Mouse (Mus musculus) liver, embryonic 11.5 days (tissue): ENCODE measurements around the gene Ahnak2. TPM values are rescaled to one million over a fixed set of nuclear protein-coding genes. Genes with fewer than 3 reads are reported as not detected.

Source experiments
- ATAC-seq: fragments of 200-750 bp; cut with Nextera tagmentation; replicated peaks from 2 replicates; pipeline ENCODE4 v1.8.0; 2017; ENCODE audit warnings: moderate number of reproducible peaks, mild to moderate bottlenecking, moderate TSS enrichment, moderate library complexity; ENCODE audit not compliant: low FRiP score
- DNase-seq: peaks from one replicate; pipeline ENCODE4 v3.0.0-alpha.2; 2017; ENCODE audit warnings: low spot score
- H3K27ac ChIP-seq: fragments of 300-500 bp; sonication (generic); 2 replicates; pipeline ENCODE4 v1.5.1; 2014; ENCODE audit warnings: mild to moderate bottlenecking, low read depth, low read length, control low read depth
- H3K27me3 ChIP-seq: fragments of 300-500 bp; sonication (generic); replicated peaks from 2 replicates; pipeline ENCODE4 v1.6.1; 2014; ENCODE audit warnings: low read length, mixed read lengths; ENCODE audit not compliant: control insufficient read depth, insufficient read depth
- H3K36me3 ChIP-seq: fragments of 300-500 bp; sonication (generic); 2 replicates; pipeline ENCODE4 v1.6.1; 2014; ENCODE audit warnings: mild to moderate bottlenecking, low read length, moderate library complexity, mixed read lengths; ENCODE audit not compliant: control insufficient read depth, insufficient read depth
- H3K4me1 ChIP-seq: fragments of 300-500 bp; sonication (generic); replicated peaks from 2 replicates; pipeline ENCODE4 v1.6.1; 2014; ENCODE audit warnings: low read length, mixed read lengths; ENCODE audit not compliant: control insufficient read depth, insufficient read depth
- H3K4me2 ChIP-seq: fragments of 300-500 bp; sonication (generic); 2 replicates; pipeline ENCODE4 v1.6.1; 2014; ENCODE audit warnings: mild to moderate bottlenecking, control low read depth, moderate library complexity
- H3K4me3 ChIP-seq: fragments of 300-500 bp; sonication (generic); 2 replicates; pipeline ENCODE4 v1.5.1; 2014; ENCODE audit warnings: low read depth, low read length, control low read depth
- H3K9ac ChIP-seq: fragments of 300-500 bp; sonication (generic); 2 replicates; pipeline ENCODE4 v1.6.1; 2014; ENCODE audit warnings: low read depth, low read length, control low read depth
- H3K9me3 ChIP-seq: fragments of 300-500 bp; sonication (generic); 2 replicates; pipeline ENCODE4 v1.6.1; 2016; ENCODE audit warnings: low read length, inconsistent platforms, mixed read lengths; ENCODE audit not compliant: control insufficient read depth
- WGBS: fragments of 180-500 bp; shearing (Covaris S2); extraction: QIAGEN DNeasy Blood & Tissue Kit; methylation state at CpG from one replicate; pipeline ENCODE4 v1.1.7; 2014; 5-methylcytosine and 5-hydroxymethylcytosine counted together
- polyA plus RNA-seq: library from polyadenylated mRNA; unstranded; fragments of >200 nt; fragmentation: Nextera tagmentation; extraction: Ambion mirVana; gene quantifications from 2 replicates; pipeline ENCODE4 v1.2.1, GENCODE M21; 2014

Gene Ahnak2
- polyA plus RNA-seq, 1 experiment from 2014 or later, result 0.34 TPM

- no peaks in the 10 kb centered on the region for H3K9me3 ChIP-seq
- no peak overlapping the region for H3K4me2 ChIP-seq
- H3K9ac ChIP-seq, result 0 out of 2 replicates have a peak overlapping the region, but pooled peaks have one; percentile 14
- peaks cover 12% of the 10 kb centered on the region for H3K27me3 ChIP-seq
- H3K4me3 ChIP-seq, result no peak overlapping the region
- H3K36me3 ChIP-seq, result no peaks in the 10 kb centered on the region
- no peak overlapping the region for H3K27ac ChIP-seq
- 51% methylated on average over 18 of the region's 18 CpGs for WGBS
- no peak for ATAC-seq
- no peak for DNase-seq
- H3K4me1 ChIP-seq, result peaks cover 9% of the 10 kb centered on the region; the same call in 1 of the 2 replicates
Observed at GRCm38 (mm10) chr12:112795466-112796104, 6.9 kb downstream of the Ahnak2 start.

- Histone ChIP-seq H3K27me3 (peaks cover 10% of the 10 kb centered on the region), H3K9ac (no peak overlapping the region), H3K4me3 (no peak overlapping the region), H3K4me2 (no peak overlapping the region), H3K4me1 (peaks cover 6% of the 10 kb centered on the region; the same call in 1 of the 2 replicates), H3K36me3 (no peaks in the 10 kb centered on the region), H3K27ac (no peak overlapping the region), H3K9me3 (no peaks in the 10 kb centered on the region)
- WGBS, result 75% methylated on average over 5 of the region's 5 CpGs
- no peak for DNase-seq
- ATAC-seq, result no peak
Observed at GRCm38 (mm10) chr12:112794998-112795397, 7.5 kb downstream of the Ahnak2 start.

GRCm38 (mm10) chr12:112794356-112794816 lies 8.1 kb downstream of the Ahnak2 start:
- peaks cover 6% of the 10 kb centered on the region; the same call in 1 of the 2 replicates for H3K4me1 ChIP-seq
- no peak overlapping the region for H3K4me3 ChIP-seq

GRCm38 (mm10) chr12:112793601-112794355 lies 8.7 kb downstream of the Ahnak2 start:
- Histone ChIP-seq H3K27ac (no peak overlapping the region), H3K9ac (no peak overlapping the region), H3K36me3 (no peaks in the 10 kb centered on the region), H3K4me1 (peaks cover 6% of the 10 kb centered on the region; the same call in 1 of the 2 replicates), H3K9me3 (no peaks in the 10 kb centered on the region), H3K4me3 (no peak overlapping the region), H3K27me3 (peaks cover 10% of the 10 kb centered on the region), H3K4me2 (no peak overlapping the region)
- ATAC-seq (no peak), DNase-seq (no peak)
- WGBS, result 63% methylated on average over 13 of the region's 13 CpGs

More at GRCm38 (mm10) chr12:112794356-112794816, 8.1 kb downstream of the Ahnak2 start:
- no peak overlapping the region for H3K4me2 ChIP-seq
- no peak overlapping the region for H3K27ac ChIP-seq
- H3K36me3 ChIP-seq, result no peaks in the 10 kb centered on the region
- no peak for DNase-seq
- H3K27me3 ChIP-seq, result peaks cover 10% of the 10 kb centered on the region
- no peak overlapping the region for H3K9ac ChIP-seq
- H3K9me3 ChIP-seq, result no peaks in the 10 kb centered on the region
- WGBS, result 35% methylated on average over 7 of the region's 7 CpGs
- ATAC-seq, result no peak

GRCm38 (mm10) chr12:112791026-112791425 lies 11.4 kb downstream of the Ahnak2 start:
- ATAC-seq, result no peak
- Histone ChIP-seq H3K9me3 (no peaks in the 10 kb centered on the region), H3K4me1 (0 out of 2 replicates have a peak, but pooled peaks cover 6% of the 10 kb centered on the region), H3K36me3 (no peaks in the 10 kb centered on the region), H3K4me2 (no peak overlapping the region), H3K4me3 (no peak overlapping the region), H3K27ac (no peak overlapping the region), H3K9ac (no peak overlapping the region), H3K27me3 (no peaks in the 10 kb centered on the region)
- DNase-seq, result no peak
- WGBS, result 66% methylated on average over 8 of the region's 8 CpGs

- Histone ChIP-seq H3K36me3 (no peaks in the 10 kb centered on the region), H3K4me2 (no peak overlapping the region), H3K27me3 (0 out of 2 replicates have a peak, but pooled peaks cover 2% of the 10 kb centered on the region), H3K9ac (no peak overlapping the region), H3K9me3 (0 out of 2 replicates have a peak, but pooled peaks cover 4% of the 10 kb centered on the region), H3K4me1 (no peaks in the 10 kb centered on the region), H3K27ac (no peak overlapping the region), H3K4me3 (no peak overlapping the region)
- no peak for ATAC-seq
- 86% methylated on average over 10 of the region's 10 CpGs for WGBS
- DNase-seq, result no peak
Observed at GRCm38 (mm10) chr12:112774481-112774880, 28.0 kb downstream of the Ahnak2 start.

GRCm38 (mm10) chr12:112774026-112774425 lies 28.4 kb downstream of the Ahnak2 start:
- 60% methylated on average over 6 of the region's 6 CpGs for WGBS
- H3K27me3 ChIP-seq, result 0 out of 2 replicates have a peak, but pooled peaks cover 2% of the 10 kb centered on the region
- no peak overlapping the region for H3K4me3 ChIP-seq
- no peak overlapping the region for H3K4me2 ChIP-seq
- no peaks in the 10 kb centered on the region for H3K36me3 ChIP-seq
- ATAC-seq, result no peak
- 0 out of 2 replicates have a peak, but pooled peaks cover 4% of the 10 kb centered on the region for H3K9me3 ChIP-seq
- no peaks in the 10 kb centered on the region for H3K4me1 ChIP-seq
- no peak overlapping the region for H3K9ac ChIP-seq
- DNase-seq, result no peak
- H3K27ac ChIP-seq, result no peak overlapping the region

- Histone ChIP-seq H3K9ac (no peak overlapping the region; the same call in 1 of the 2 replicates), H3K4me2 (no peak overlapping the region), H3K36me3 (no peaks in the 10 kb centered on the region), H3K27me3 (0 out of 2 replicates have a peak, but pooled peaks cover 2% of the 10 kb centered on the region), H3K4me1 (no peaks in the 10 kb centered on the region), H3K9me3 (0 out of 2 replicates have a peak, but pooled peaks cover 4% of the 10 kb centered on the region), H3K27ac (no peak overlapping the region), H3K4me3 (no peak overlapping the region)
- ATAC-seq, result no peak
- DNase-seq, result no peak
- 30% methylated on average over 9 of the region's 9 CpGs for WGBS
Observed at GRCm38 (mm10) chr12:112773366-112773765, 29.1 kb downstream of the Ahnak2 start.
